Mouse (Mus musculus): ENCODE measurements at regions not wholly inside any gene's neighbourhood (a gene's known extent, or its start where the extent isn't known, plus 50 kb on each side); places are given as distances from the start of the nearest gene placed in this dataset.

DNA sequence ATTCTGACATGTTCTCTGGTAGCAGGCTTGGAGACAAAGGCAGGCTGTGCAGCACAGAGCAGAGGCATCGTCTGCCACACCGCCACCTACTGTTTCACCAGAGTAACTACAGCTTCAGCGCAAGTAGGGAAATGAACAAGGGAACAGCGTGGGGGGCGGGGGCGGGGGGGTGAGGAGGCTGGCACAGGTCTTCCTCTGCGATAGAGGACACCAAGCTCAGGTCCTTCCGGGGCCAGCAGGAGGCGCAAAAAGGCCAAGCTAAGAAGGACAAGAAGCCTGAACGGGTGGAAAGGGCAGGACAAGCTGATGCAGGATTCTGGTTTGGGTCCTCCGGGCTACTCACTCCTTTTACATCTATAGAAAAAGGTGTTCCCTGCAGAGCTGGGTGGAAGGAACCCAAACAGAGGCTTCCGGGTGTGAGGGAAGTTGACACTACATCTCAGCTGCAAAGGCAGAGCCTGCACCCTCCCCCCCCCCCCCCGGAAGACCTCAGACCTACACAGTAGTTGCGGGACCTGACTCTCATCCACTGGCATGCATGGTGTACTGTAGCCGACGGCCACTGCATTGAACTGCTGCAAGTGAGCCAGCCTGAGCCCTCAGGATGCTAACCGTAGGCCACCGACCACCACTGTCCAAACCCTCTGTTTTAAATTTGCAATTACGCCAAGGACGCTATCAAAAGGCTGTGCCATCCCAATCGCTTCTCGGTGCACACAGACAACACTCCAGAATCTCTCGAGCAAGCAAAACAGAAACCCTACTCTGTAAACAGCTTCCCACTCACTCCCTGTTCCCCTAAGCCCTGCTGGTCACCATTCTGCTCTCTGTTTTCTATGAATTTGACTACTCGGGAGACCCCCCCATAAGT is 2396.6 kb upstream of the 5930422O12Rik start:
- TF ChIP-seq POLR2A (IDR thresholded peaks at IDR 0.05; ENCODE audit: low read depth, low read length) (no peak), CTCF (IDR thresholded peaks at IDR 0.05; ENCODE audit: extremely low read depth, insufficient read depth, insufficient read length, insufficient replicate concordance) (peak; percentile 54; the same call in 1 of the 2 replicates)
- Histone ChIP-seq H3K27me3 (ENCODE audit: control insufficient read depth, insufficient read depth, low read length) (no peaks in the 10 kb centered on the region), H3K36me3 (ENCODE audit: control insufficient read depth, insufficient read depth, low read length) (no peaks in the 10 kb centered on the region), H3K4me1 (ENCODE audit: control insufficient read depth, insufficient read depth, insufficient read length) (no peaks in the 10 kb centered on the region), H3K4me3 (ENCODE audit: extremely low read depth, insufficient read depth, insufficient read length) (peak overlapping the region; percentile 5; the same call in 1 of the 2 replicates), H3K27ac (ENCODE audit: insufficient read depth, low read length) (no peak overlapping the region)
- peak; percentile 17 to 26 for DNase-seq (ENCODE audit: low read depth in 1 of 2, low spot score in 2 of 2)
- WGBS: 5% methylated on average over 23 of the region's 24 CpGs

DNA sequence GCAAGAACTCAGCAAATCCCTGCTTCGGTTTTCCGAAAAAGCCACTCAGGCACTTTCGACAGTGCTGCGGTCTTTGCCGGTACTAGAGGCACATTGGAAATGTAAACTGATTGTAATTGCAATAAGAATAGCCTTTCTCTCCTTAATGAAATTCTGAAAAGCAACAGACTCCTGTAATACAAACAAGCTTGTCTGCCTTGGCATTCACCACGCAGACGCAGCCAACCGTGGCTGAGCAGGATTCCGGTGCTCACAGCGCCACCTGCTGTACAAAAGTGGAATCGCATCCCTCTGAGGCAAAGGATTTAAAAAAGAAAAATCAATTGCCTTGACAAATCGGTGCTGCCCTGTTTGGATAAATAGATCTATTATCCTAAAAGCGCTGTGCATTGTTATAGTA is 2395.2 kb upstream of the 5930422O12Rik start:
- WGBS: 6% methylated on average over 13 of the region's 13 CpGs
- Histone ChIP-seq H3K27me3 (ENCODE audit: control insufficient read depth, insufficient read depth, low read length) (no peaks in the 10 kb centered on the region), H3K4me1 (ENCODE audit: control insufficient read depth, insufficient read depth, insufficient read length) (no peaks in the 10 kb centered on the region), H3K4me3 (ENCODE audit: extremely low read depth, insufficient read depth, insufficient read length) (peak overlapping the region; percentile 19; the same call in 1 of the 2 replicates), H3K36me3 (ENCODE audit: control insufficient read depth, insufficient read depth, low read length) (no peaks in the 10 kb centered on the region), H3K27ac (ENCODE audit: insufficient read depth, low read length) (no peak overlapping the region)
- TF ChIP-seq CTCF (IDR thresholded peaks at IDR 0.05; ENCODE audit: extremely low read depth, insufficient read depth, insufficient read length, insufficient replicate concordance) (peak; percentile 92), POLR2A (IDR thresholded peaks at IDR 0.05; ENCODE audit: low read depth, low read length) (no peak)
- DNase-seq (ENCODE audit: low read depth in 1 of 2, low spot score in 2 of 2): peak; percentile 22 to 60

DNA sequence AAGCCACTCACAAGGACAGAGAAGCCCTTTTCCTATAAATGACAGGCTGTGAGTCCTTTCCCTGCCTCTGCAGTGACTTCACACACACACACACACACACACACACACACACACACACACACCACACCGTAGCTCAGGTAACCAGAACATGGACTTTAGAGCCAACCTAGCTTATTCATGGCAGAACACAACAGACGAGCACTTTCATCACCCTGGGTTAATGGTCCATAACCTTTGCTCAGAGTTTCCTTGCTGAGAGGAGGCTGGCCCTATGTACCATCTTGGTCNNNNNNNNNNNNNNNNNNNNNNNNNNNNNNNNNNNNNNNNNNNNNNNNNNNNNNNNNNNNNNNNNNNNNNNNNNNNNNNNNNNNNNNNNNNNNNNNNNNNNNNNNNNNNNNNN is 2391.6 kb upstream of the 5930422O12Rik start:
- Histone ChIP-seq H3K4me3 (ENCODE audit: extremely low read depth, insufficient read depth, insufficient read length) (no peak overlapping the region), H3K4me1 (ENCODE audit: control insufficient read depth, insufficient read depth, insufficient read length) (no peaks in the 10 kb centered on the region), H3K27me3 (ENCODE audit: control insufficient read depth, insufficient read depth, low read length) (no peaks in the 10 kb centered on the region), H3K36me3 (ENCODE audit: control insufficient read depth, insufficient read depth, low read length) (no peaks in the 10 kb centered on the region), H3K27ac (ENCODE audit: insufficient read depth, low read length) (no peak overlapping the region)
- TF ChIP-seq POLR2A (IDR thresholded peaks at IDR 0.05; ENCODE audit: low read depth, low read length) (no peak), CTCF (IDR thresholded peaks at IDR 0.05; ENCODE audit: extremely low read depth, insufficient read depth, insufficient read length, insufficient replicate concordance) (no peak)
- 83% methylated on average over 2 of the region's 2 CpGs for WGBS
- no peak for DNase-seq (ENCODE audit: low read depth in 1 of 2, low spot score in 2 of 2)

All from spleen, adult 2 months (tissue).